Mouse (Mus musculus) neural tube, embryonic 11.5 days (tissue): ENCODE data around the gene Ddx18. TPM values are rescaled to one million over a fixed set of nuclear protein-coding genes. Genes with fewer than 3 reads are reported as not detected.

Experiments
- ATAC-seq: fragments of 200-750 bp; cut with Nextera tagmentation; 2 replicates; pipeline ENCODE4 v1.8.0; 2017; ENCODE audit warnings: moderate number of reproducible peaks, mild to moderate bottlenecking, moderate TSS enrichment, moderate library complexity; ENCODE audit not compliant: insufficient read depth, low FRiP score, low TSS enrichment
- DNase-seq: peaks from one replicate; pipeline ENCODE4 v3.0.0-alpha.2; 2015; ENCODE audit warnings: low spot score
- H3K27ac ChIP-seq: fragments of 300-500 bp; sonication (generic); 2 replicates; pipeline ENCODE4 v1.5.1; 2014; ENCODE audit warnings: low read depth, mild to moderate bottlenecking, low read length
- H3K27me3 ChIP-seq: fragments of 300-500 bp; sonication (generic); 2 replicates; pipeline ENCODE4 v1.6.1; 2014; ENCODE audit warnings: mild to moderate bottlenecking, low read length, mixed read lengths; ENCODE audit not compliant: control insufficient read depth, insufficient read depth
- H3K36me3 ChIP-seq: fragments of 300-500 bp; sonication (generic); 2 replicates; pipeline ENCODE4 v1.6.1; 2014; ENCODE audit warnings: mild to moderate bottlenecking, low read length, moderate library complexity, mixed read lengths; ENCODE audit not compliant: control insufficient read depth, insufficient read depth
- H3K4me1 ChIP-seq: fragments of 300-500 bp; sonication (generic); 2 replicates; pipeline ENCODE4 v1.6.1; 2014; ENCODE audit warnings: low read length, mixed read lengths; ENCODE audit not compliant: control insufficient read depth, insufficient read depth
- H3K4me2 ChIP-seq: fragments of 300-500 bp; sonication (generic); 2 replicates; pipeline ENCODE4 v1.6.1; 2014; ENCODE audit warnings: low read depth, mild to moderate bottlenecking, moderate library complexity
- H3K4me3 ChIP-seq: fragments of 300-500 bp; sonication (generic); 2 replicates; pipeline ENCODE4 v1.5.1; 2014; ENCODE audit warnings: low read depth, low read length
- H3K9ac ChIP-seq: fragments of 300-500 bp; sonication (generic); 2 replicates; pipeline ENCODE4 v1.6.1; 2014; ENCODE audit warnings: mild to moderate bottlenecking, low read length
- H3K9me3 ChIP-seq: fragments of 300-500 bp; sonication (generic); 2 replicates; pipeline ENCODE4 v1.6.1; 2016; ENCODE audit warnings: low read length; ENCODE audit not compliant: control insufficient read depth
- WGBS: fragments of 180-500 bp; shearing (Covaris S2); extraction: QIAGEN DNeasy Blood & Tissue Kit; methylation state at CpG from one replicate; pipeline ENCODE4 v1.1.7; 2014; 5-methylcytosine and 5-hydroxymethylcytosine counted together
- polyA plus RNA-seq: library from polyadenylated mRNA; unstranded; fragments of >200 nt; fragmentation: Nextera tagmentation; extraction: Ambion mirVana; gene quantifications from 2 replicates; pipeline ENCODE4 v1.2.1, GENCODE M21; 2014

Ddx18 gene
- polyA plus RNA-seq, 1 experiment from 2014 or later: 72.5 TPM

DNA sequence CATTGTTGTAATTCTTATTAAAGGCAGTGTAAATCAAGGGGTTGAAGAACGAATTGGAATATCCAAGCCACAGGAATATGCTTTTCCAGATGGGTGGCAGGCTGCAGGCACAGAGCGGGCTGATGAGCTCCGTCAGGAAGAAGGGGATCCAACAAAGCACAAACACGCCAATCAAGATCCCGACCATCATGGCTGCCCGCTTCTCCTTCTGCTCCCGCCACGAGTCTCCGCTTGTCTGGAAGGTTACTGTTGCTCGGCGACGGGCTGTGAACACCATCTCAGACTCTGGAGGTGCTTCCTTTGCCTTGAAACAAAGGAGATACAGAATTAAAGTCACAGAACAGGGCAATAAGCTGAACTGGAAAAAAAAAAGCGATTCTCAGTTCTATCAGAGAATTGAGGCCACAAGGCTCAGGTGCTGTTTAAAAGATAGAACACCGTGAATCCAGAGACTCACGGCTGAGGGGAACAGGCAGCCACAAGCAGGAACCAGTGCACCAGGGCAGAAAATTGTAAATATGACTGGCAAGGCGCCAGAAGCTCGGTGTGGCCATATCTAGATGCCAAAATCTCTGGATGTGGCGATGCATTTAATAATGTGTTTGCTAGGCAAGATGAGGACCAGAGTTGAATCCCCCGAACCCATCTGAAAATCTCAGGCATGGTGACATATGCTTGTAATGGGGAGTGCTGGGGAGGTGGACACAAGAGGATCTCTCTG lies 57.2 kb downstream of the Ddx18 start:
- no peaks in the 10 kb centered on the region for H3K36me3 ChIP-seq
- DNase-seq (no peak), ATAC-seq (no peak)
- no peak overlapping the region for H3K4me3 ChIP-seq
- no peak overlapping the region for H3K4me2 ChIP-seq
- WGBS: 91% methylated on average over 19 of the region's 19 CpGs
- H3K4me1 ChIP-seq: no peaks in the 10 kb centered on the region
- H3K9ac ChIP-seq: no peak overlapping the region
- no peak overlapping the region for H3K27ac ChIP-seq
- H3K9me3 ChIP-seq: no peaks in the 10 kb centered on the region
- H3K27me3 ChIP-seq: no peaks in the 10 kb centered on the region

DNA sequence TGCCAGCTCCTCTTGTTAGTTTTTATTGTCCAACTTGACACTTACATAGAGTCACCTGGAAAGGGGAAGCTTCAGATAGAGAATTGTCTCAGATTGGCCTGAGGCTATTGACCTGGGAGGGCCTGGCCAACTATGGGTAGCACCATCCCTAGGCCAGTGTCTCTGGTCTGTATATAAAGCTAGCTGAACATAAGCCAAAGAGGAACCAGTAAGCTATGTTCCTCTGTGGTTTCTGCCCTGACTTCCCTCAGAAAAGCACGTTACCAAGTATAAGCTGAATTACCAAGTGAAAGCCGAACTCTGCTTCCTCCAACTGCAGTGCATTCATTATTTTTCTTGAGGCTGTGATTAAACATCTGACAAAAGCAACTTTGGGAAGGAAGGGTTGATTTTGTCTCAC lies 59.1 kb downstream of the Ddx18 start:
- WGBS: 88% methylated on average over 2 of the region's 2 CpGs
- H3K9ac ChIP-seq: no peak overlapping the region
- no peaks in the 10 kb centered on the region for H3K9me3 ChIP-seq
- no peaks in the 10 kb centered on the region for H3K36me3 ChIP-seq
- no peaks in the 10 kb centered on the region for H3K4me1 ChIP-seq
- H3K27me3 ChIP-seq: no peaks in the 10 kb centered on the region
- H3K4me3 ChIP-seq: no peak overlapping the region
- no peak overlapping the region for H3K4me2 ChIP-seq
- H3K27ac ChIP-seq: no peak overlapping the region
- DNase-seq (no peak), ATAC-seq (no peak)

Other genes with a start within 250 kb of the Ddx18 start
- gene Insig2, start 235.4 kb downstream of the Ddx18 start, polyA plus RNA-seq: 17.4 and 20.5 TPM in 2 replicates
- gene Ccdc93, start 136.9 kb downstream of the Ddx18 start, polyA plus RNA-seq: 10.2 and 11.0 TPM in 2 replicates
- gene Htr5b, start 39.5 kb downstream of the Ddx18 start, polyA plus RNA-seq: 0.16 and 0.20 TPM in 2 replicates